Mouse (Mus musculus): ENCODE measurements at regions not wholly inside any gene's neighbourhood (a gene's known extent, or its start where the extent isn't known, plus 50 kb on each side); places are given as distances from the start of the nearest gene placed in this dataset.
"Not testable (repeated sequence)": the region's sequence is repeated elsewhere in the genome, so short reads cannot be mapped to it uniquely, and the experiment has no call there.

DNA sequence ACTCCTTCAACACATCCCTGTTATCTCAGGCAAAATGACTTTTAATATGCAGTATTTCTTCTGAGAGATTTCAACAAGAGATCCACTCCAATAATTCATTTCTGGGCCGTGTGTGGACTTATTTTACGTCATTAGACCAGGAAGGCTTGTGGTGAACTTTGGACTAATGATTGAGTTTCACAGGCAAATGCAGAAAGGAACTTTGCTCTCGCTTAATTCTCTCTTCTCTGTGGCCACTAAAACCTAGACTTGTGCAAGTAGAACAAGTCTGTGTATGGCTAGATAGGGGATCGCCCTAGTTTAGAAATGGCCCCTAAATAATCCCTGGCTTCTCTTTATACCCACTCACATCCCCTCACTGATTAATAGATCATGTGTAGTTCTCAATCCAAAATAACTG is 50.6 kb upstream of the Ppp1r12a start:
- DNase-seq (ENCODE audit: low read depth, low spot score) = no peak

DNA sequence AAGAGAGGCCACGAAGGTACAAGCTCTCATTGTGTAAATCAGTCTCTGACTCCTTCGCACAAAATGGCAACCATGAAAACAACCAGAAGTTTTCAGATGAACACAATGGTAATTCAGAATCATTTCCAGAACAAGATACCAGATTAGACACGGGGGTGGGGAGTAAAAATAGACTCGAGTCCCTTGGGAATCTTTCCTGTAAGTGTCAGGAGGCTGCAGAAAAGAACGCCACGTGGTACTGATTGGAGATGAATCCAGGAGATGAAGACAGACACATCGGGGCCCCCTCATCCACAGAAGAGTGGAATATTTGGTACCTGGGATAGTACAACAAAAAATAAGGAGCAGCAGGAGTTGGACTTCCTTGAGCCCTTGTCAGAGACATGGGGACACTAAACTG is 51.1 kb upstream of the Ppp1r12a start:
- DNase-seq (ENCODE audit: low read depth, low spot score) = no peak

DNA sequence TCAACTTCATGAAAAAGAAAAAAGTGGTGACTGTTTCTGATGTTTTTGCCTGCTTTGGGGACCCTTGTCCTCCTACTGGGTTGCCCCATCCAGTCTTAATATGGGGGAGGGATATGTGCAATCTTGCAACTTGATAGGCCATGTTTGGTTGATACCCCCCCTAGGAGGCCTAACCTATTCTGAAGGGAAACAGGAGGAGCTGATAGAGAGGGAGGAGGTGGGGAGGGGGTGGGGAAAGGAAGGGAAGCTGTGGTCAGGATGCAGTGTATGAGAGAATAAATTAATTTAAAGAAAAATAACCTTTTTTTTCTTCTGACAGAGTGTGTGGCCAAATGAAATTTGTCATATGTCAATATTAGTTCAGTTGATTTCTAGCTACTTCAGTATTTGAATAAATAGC is 51.8 kb upstream of the Ppp1r12a start:
- no peak for DNase-seq (ENCODE audit: low read depth, low spot score)

DNA sequence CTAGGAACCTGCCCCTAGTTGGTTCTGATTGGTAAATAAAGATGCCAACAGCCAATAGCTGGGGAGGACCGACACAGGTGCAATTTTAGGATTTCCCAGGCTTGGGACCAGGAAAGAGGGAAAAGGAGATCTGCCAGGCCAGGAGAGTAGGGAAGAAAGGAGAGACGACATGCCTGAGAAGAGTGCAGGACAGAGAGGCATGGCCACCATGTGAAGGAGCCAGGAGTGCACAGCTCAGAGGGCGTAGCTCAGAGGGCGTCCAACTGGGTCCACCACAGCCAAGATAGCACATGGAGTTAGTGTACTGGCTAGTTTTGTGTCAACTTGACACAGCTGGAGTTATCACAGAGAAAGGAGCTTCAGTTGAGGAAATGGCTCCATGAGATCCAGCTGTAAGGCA is 53.5 kb upstream of the Ppp1r12a start:
- DNase-seq (ENCODE audit: low read depth, low spot score) = not testable (repeated sequence)

- DNase-seq (ENCODE audit: low read depth, low spot score) = no peak
Observed at GRCm38 (mm10) chr10:108101521-108101920, 60.5 kb upstream of the Ppp1r12a start.

GRCm38 (mm10) chr10:108093043-108093442 is 69.0 kb upstream of the Ppp1r12a start:
- DNase-seq (ENCODE audit: low read depth, low spot score) = no peak

GRCm38 (mm10) chr10:108089375-108089981 is 72.5 kb upstream of the Ppp1r12a start:
- peak; percentile 19 for DNase-seq (ENCODE audit: low read depth, low spot score)

GRCm38 (mm10) chr10:108088883-108089282 is 73.1 kb upstream of the Ppp1r12a start:
- no peak for DNase-seq (ENCODE audit: low read depth, low spot score)

DNA sequence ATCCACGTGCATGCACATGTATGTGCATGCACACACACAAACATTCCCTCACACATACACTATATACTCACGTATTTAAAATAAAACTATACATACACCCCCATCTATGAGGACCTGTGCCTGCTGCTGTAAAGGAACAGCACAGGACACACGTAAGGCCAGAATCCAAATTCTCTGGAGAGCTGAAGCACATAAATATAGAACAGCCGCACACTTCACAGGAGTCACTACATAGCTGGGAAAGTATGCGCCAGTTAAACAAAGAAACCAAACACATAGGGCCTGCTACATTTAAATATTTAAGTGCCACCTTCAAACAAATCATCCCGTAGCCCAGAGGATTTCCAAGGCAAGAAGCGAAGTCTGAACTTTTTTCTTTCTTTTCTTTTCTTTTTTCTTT is 73.8 kb upstream of the Ppp1r12a start:
- no peak for DNase-seq (ENCODE audit: low read depth, low spot score)

DNA sequence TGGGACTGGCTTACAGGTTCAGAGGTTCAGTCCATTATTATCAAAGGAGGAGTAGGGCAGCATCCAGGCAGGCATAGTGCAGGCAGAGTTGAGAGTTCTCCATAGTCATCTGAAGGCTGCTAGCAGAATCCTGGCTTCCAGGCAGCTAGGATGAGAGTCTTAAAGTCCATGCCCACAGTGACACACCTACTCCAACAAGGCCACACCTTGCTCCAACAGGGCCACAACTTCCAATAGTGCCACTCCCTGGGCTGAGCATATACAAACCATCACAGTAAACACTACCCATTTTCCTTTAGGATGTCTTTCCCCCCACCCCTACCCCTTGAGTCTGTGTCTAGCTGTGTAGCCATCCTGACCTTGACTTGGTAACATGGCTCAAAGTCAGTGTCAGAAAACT is 78.8 kb upstream of the Ppp1r12a start:
- DNase-seq (ENCODE audit: low read depth, low spot score) = no peak

DNA sequence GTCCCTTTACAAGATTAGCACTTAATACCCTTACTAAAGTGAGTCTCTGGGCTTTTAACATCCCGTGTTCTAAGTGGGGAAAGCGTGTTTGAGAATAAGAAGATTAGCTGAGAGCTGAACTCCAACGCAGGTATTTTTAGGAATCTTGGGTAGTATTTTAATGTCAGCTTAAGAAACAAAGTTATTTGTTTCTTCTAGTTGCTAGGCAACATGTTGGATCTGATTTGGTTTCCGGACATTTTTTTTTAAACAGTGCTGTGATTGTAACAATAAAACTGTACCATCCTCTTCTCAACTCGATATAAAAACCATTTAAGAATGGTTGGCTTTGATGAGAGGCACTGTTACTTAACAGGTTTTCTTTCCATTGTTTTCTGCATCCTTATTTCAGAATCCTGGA is 86.8 kb upstream of the Ppp1r12a start:
- DNase-seq (ENCODE audit: low read depth, low spot score) = no peak

- no peak for DNase-seq (ENCODE audit: low read depth, low spot score)
Observed at GRCm38 (mm10) chr10:108073828-108074227, 88.2 kb upstream of the Ppp1r12a start.

GRCm38 (mm10) chr10:108072211-108072610 is 89.8 kb upstream of the Ppp1r12a start:
- no peak for DNase-seq (ENCODE audit: low read depth, low spot score)

DNA sequence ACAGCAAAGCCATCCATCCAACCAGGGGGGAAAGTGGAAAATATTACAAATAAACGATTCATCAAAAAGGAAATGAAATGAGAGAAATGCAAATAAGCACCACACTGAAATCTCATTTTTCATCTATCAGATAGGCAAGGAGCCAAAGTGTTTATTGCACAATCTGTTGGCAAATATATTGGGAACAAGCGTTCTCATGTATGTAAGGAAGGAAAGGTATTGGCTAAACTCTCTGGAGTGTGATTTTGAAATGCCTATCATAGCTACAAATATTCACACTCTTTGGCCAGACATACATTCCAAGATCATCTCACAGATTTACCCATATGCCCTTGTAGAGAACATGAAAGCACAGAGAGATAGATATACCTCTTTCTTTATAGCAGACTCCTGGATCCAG is 90.6 kb upstream of the Ppp1r12a start:
- no peak for DNase-seq (ENCODE audit: low read depth, low spot score)

GRCm38 (mm10) chr10:108067723-108068122 is 94.3 kb upstream of the Ppp1r12a start:
- no peak for DNase-seq (ENCODE audit: low read depth, low spot score)

GRCm38 (mm10) chr10:108066241-108066640 is 95.8 kb upstream of the Ppp1r12a start:
- DNase-seq (ENCODE audit: low read depth, low spot score) = no peak

GRCm38 (mm10) chr10:108061813-108062435 is 100.1 kb upstream of the Ppp1r12a start:
- no peak for DNase-seq (ENCODE audit: low read depth, low spot score)

DNA sequence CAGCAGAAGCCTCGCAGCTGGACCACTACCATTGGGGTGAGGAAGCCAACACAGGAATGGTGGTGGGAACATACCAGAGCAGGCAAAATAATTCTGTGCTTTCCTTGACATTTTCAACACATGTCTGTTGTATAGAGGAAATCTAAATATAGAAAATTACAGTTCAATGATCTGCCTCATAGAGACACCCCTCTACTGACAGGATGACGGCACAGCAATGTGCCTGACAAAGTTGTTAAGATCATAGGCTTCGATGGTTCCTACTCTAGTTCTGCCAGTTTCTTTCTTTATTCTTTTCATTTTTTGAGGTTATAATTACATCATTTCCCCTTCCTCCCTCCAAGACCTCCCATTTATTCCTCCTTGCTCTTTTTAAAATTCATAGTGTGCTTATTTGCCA is 101.4 kb upstream of the Ppp1r12a start:
- no peak for DNase-seq (ENCODE audit: low read depth, low spot score)

- no peak for DNase-seq (ENCODE audit: low read depth, low spot score)
Observed at GRCm38 (mm10) chr10:108051637-108052036, 110.4 kb upstream of the Ppp1r12a start.

DNA sequence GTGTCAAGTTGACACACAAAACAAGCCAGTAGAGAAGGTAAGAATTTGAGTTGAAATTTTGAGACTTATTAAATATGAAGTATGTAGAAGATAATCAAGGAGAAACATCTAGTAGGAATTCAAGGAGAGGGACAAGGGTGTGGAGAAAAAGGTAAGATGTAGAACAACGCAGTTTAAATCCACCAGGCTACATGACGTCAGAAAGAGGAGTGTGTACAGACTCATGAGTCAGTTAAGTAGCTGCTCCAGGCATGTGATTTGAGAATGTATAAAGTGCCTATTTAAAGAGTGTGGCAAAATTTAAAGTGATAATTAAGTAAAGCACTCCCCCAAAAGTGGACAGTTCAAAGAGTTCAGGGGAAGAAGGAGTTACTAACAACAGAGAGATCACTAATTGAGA is 113.6 kb upstream of the Ppp1r12a start:
- no peak for DNase-seq (ENCODE audit: low read depth, low spot score)

GRCm38 (mm10) chr10:108043519-108043918 is 118.5 kb upstream of the Ppp1r12a start:
- DNase-seq (ENCODE audit: low read depth, low spot score) = no peak

DNA sequence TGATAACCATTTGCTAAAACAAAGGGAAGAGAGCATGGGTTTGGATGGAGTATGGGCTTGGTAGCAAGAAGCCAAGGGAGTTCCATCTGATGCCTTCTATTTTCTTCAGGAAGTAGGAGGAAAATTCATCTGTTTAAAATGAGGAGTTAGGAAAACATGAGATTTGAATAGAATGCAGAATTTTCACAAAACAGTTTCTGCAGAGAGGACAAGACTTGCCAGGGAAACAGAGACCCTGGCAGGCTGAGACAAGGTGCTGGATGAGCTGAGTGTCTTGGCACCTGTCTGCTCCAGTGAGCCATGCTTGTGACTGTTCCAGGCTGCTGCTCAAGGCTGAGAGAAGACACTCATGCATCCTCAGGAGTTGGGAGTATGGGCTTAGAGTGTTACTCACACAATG is 122.0 kb upstream of the Ppp1r12a start:
- no peak for DNase-seq (ENCODE audit: low read depth, low spot score)

- DNase-seq (ENCODE audit: low read depth, low spot score) = no peak
Observed at GRCm38 (mm10) chr10:108036486-108037109, 124.7 kb upstream of the Otogl start.
